Mouse (Mus musculus): Measurements from ENCODE around the gene Anp32a. TPM values are rescaled to one million over a fixed set of nuclear protein-coding genes. Genes with fewer than 3 reads are reported as not detected.

The Anp32a gene
- polyA plus RNA-seq, 1 experiment from 2014 or later: 112 TPM

- no peak overlapping the region for H3K4me3 ChIP-seq (ENCODE audit: low read depth, low read length)
- DNase-seq (ENCODE audit: low spot score) (no peak), ATAC-seq (replicated peaks; ENCODE audit: low FRiP score) (peak; percentile 35; the same call in 1 of the 2 replicates)
- no peaks in the 10 kb centered on the region for H3K27me3 ChIP-seq (replicated peaks; ENCODE audit: control insufficient read depth, insufficient read depth, low read length)
- peaks cover 24% of the 10 kb centered on the region for H3K4me1 ChIP-seq (replicated peaks; ENCODE audit: control insufficient read depth, insufficient read depth, low read length)
- no peaks in the 10 kb centered on the region for H3K9me3 ChIP-seq (ENCODE audit: control insufficient read depth, low read length)
- H3K9ac ChIP-seq (ENCODE audit: low read depth, low read length): no peak overlapping the region
- peaks cover 15% of the 10 kb centered on the region for H3K36me3 ChIP-seq (ENCODE audit: control insufficient read depth, insufficient read depth, low read length)
- H3K4me2 ChIP-seq: no peak overlapping the region
- H3K27ac ChIP-seq (ENCODE audit: low read depth, low read length): no peak overlapping the region; the same call in 1 of the 2 replicates
- WGBS: 53% methylated on average over 8 of the region's 8 CpGs
Observed at GRCm38 (mm10) chr9:62381402-62381913, 40.4 kb downstream of the Anp32a start.

- no peak for ATAC-seq (replicated peaks; ENCODE audit: low FRiP score)
- peaks cover 24% of the 10 kb centered on the region for H3K4me1 ChIP-seq (replicated peaks; ENCODE audit: control insufficient read depth, insufficient read depth, low read length)
- no peaks in the 10 kb centered on the region for H3K9me3 ChIP-seq (ENCODE audit: control insufficient read depth, low read length)
- no peaks in the 10 kb centered on the region for H3K27me3 ChIP-seq (replicated peaks; ENCODE audit: control insufficient read depth, insufficient read depth, low read length)
- 88% methylated on average over 10 of the region's 10 CpGs for WGBS
- H3K36me3 ChIP-seq (ENCODE audit: control insufficient read depth, insufficient read depth, low read length): peaks cover 12% of the 10 kb centered on the region
- H3K27ac ChIP-seq (ENCODE audit: low read depth, low read length): no peak overlapping the region
- H3K4me3 ChIP-seq (ENCODE audit: low read depth, low read length): no peak overlapping the region
- H3K9ac ChIP-seq (ENCODE audit: low read depth, low read length): no peak overlapping the region
- no peak overlapping the region for H3K4me2 ChIP-seq
- no peak for DNase-seq (ENCODE audit: low spot score)
Observed at GRCm38 (mm10) chr9:62382519-62383084, 41.5 kb downstream of the Anp32a start.

GRCm38 (mm10) chr9:62385062-62385461, 44.0 kb downstream of the Anp32a start:
- no peak overlapping the region for H3K27ac ChIP-seq (ENCODE audit: low read depth, low read length)
- no peaks in the 10 kb centered on the region for H3K27me3 ChIP-seq (replicated peaks; ENCODE audit: control insufficient read depth, insufficient read depth, low read length)
- peaks cover 24% of the 10 kb centered on the region for H3K4me1 ChIP-seq (replicated peaks; ENCODE audit: control insufficient read depth, insufficient read depth, low read length)
- H3K4me3 ChIP-seq (ENCODE audit: low read depth, low read length): no peak overlapping the region
- ATAC-seq (replicated peaks; ENCODE audit: low FRiP score) (peak; percentile 91), DNase-seq (ENCODE audit: low spot score) (no peak)
- H3K4me2 ChIP-seq: no peak overlapping the region
- WGBS: 50% methylated on average over 6 of the region's 6 CpGs
- H3K9ac ChIP-seq (ENCODE audit: low read depth, low read length): no peak overlapping the region
- no peaks in the 10 kb centered on the region for H3K9me3 ChIP-seq (ENCODE audit: control insufficient read depth, low read length)
- H3K36me3 ChIP-seq (ENCODE audit: control insufficient read depth, insufficient read depth, low read length): no peaks in the 10 kb centered on the region

GRCm38 (mm10) chr9:62385727-62386518, 44.8 kb downstream of the Anp32a start:
- WGBS: 84% methylated on average over 4 of the region's 4 CpGs
- no peak overlapping the region for H3K4me2 ChIP-seq
- ATAC-seq (replicated peaks; ENCODE audit: low FRiP score): no peak

GRCm38 (mm10) chr9:62389735-62390134, 48.6 kb downstream of the Anp32a start:
- Histone ChIP-seq H3K36me3 (ENCODE audit: control insufficient read depth, insufficient read depth, low read length) (no peaks in the 10 kb centered on the region), H3K27ac (ENCODE audit: low read depth, low read length) (no peak overlapping the region), H3K9me3 (ENCODE audit: control insufficient read depth, low read length) (no peaks in the 10 kb centered on the region), H3K4me3 (ENCODE audit: low read depth, low read length) (no peak overlapping the region), H3K27me3 (replicated peaks; ENCODE audit: control insufficient read depth, insufficient read depth, low read length) (no peaks in the 10 kb centered on the region), H3K4me1 (replicated peaks; ENCODE audit: control insufficient read depth, insufficient read depth, low read length) (peaks cover 4% of the 10 kb centered on the region), H3K9ac (ENCODE audit: low read depth, low read length) (no peak overlapping the region), H3K4me2 (no peak overlapping the region)
- DNase-seq (ENCODE audit: low spot score) (no peak), ATAC-seq (replicated peaks; ENCODE audit: low FRiP score) (no peak)
- 65% methylated on average over 9 of the region's 9 CpGs for WGBS

More at GRCm38 (mm10) chr9:62385727-62386518, 44.8 kb downstream of the Anp32a start:
- H3K9me3 ChIP-seq (ENCODE audit: control insufficient read depth, low read length): no peaks in the 10 kb centered on the region
- H3K9ac ChIP-seq (ENCODE audit: low read depth, low read length): no peak overlapping the region
- H3K4me3 ChIP-seq (ENCODE audit: low read depth, low read length): no peak overlapping the region
- peaks cover 16% of the 10 kb centered on the region for H3K4me1 ChIP-seq (replicated peaks; ENCODE audit: control insufficient read depth, insufficient read depth, low read length)
- H3K27ac ChIP-seq (ENCODE audit: low read depth, low read length): no peak overlapping the region
- H3K27me3 ChIP-seq (replicated peaks; ENCODE audit: control insufficient read depth, insufficient read depth, low read length): no peaks in the 10 kb centered on the region
- H3K36me3 ChIP-seq (ENCODE audit: control insufficient read depth, insufficient read depth, low read length): no peaks in the 10 kb centered on the region
- no peak for DNase-seq (ENCODE audit: low spot score)

GRCm38 (mm10) chr9:62393531-62393930, 52.4 kb downstream of the Anp32a start:
- ATAC-seq (replicated peaks; ENCODE audit: low FRiP score): no peak
- DNase-seq (ENCODE audit: low spot score): no peak
- 51% methylated on average over 2 of the region's 2 CpGs for WGBS
- H3K4me1 ChIP-seq (replicated peaks; ENCODE audit: control insufficient read depth, insufficient read depth, low read length): no peaks in the 10 kb centered on the region
- no peak overlapping the region for H3K27ac ChIP-seq (ENCODE audit: low read depth, low read length)
- H3K4me3 ChIP-seq (ENCODE audit: low read depth, low read length): no peak overlapping the region
- no peak overlapping the region for H3K4me2 ChIP-seq
- no peaks in the 10 kb centered on the region for H3K36me3 ChIP-seq (ENCODE audit: control insufficient read depth, insufficient read depth, low read length)
- H3K9me3 ChIP-seq (ENCODE audit: control insufficient read depth, low read length): no peaks in the 10 kb centered on the region
- no peaks in the 10 kb centered on the region for H3K27me3 ChIP-seq (replicated peaks; ENCODE audit: control insufficient read depth, insufficient read depth, low read length)
- H3K9ac ChIP-seq (ENCODE audit: low read depth, low read length): no peak overlapping the region

GRCm38 (mm10) chr9:62394163-62394562, 53.1 kb downstream of the Anp32a start:
- H3K27ac ChIP-seq (ENCODE audit: low read depth, low read length): no peak overlapping the region
- WGBS: 81% methylated on average over 2 of the region's 2 CpGs
- no peak for ATAC-seq (replicated peaks; ENCODE audit: low FRiP score)
- H3K9me3 ChIP-seq (ENCODE audit: control insufficient read depth, low read length): no peaks in the 10 kb centered on the region
- no peaks in the 10 kb centered on the region for H3K27me3 ChIP-seq (replicated peaks; ENCODE audit: control insufficient read depth, insufficient read depth, low read length)
- no peaks in the 10 kb centered on the region for H3K36me3 ChIP-seq (ENCODE audit: control insufficient read depth, insufficient read depth, low read length)
- no peak for DNase-seq (ENCODE audit: low spot score)
- no peak overlapping the region for H3K4me2 ChIP-seq
- no peak overlapping the region for H3K4me3 ChIP-seq (ENCODE audit: low read depth, low read length)
- no peak overlapping the region for H3K9ac ChIP-seq (ENCODE audit: low read depth, low read length)
- H3K4me1 ChIP-seq (replicated peaks; ENCODE audit: control insufficient read depth, insufficient read depth, low read length): no peaks in the 10 kb centered on the region

GRCm38 (mm10) chr9:62400531-62401170, 59.6 kb downstream of the Anp32a start:
- Histone ChIP-seq H3K9ac (ENCODE audit: low read depth, low read length) (no peak overlapping the region), H3K27me3 (replicated peaks; ENCODE audit: control insufficient read depth, insufficient read depth, low read length) (no peaks in the 10 kb centered on the region), H3K4me2 (no peak overlapping the region), H3K9me3 (ENCODE audit: control insufficient read depth, low read length) (no peaks in the 10 kb centered on the region), H3K36me3 (ENCODE audit: control insufficient read depth, insufficient read depth, low read length) (no peaks in the 10 kb centered on the region; the same call in 1 of the 2 replicates), H3K4me1 (replicated peaks; ENCODE audit: control insufficient read depth, insufficient read depth, low read length) (peaks cover 3% of the 10 kb centered on the region; the same call in 1 of the 2 replicates), H3K4me3 (ENCODE audit: low read depth, low read length) (no peak overlapping the region), H3K27ac (ENCODE audit: low read depth, low read length) (no peak overlapping the region)
- ATAC-seq (replicated peaks; ENCODE audit: low FRiP score) (no peak), DNase-seq (ENCODE audit: low spot score) (no peak)
- WGBS: 46% methylated on average over 11 of the region's 11 CpGs

Data from liver, embryonic 11.5 days (tissue).